Mouse (Mus musculus) adrenal gland (tissue): ENCODE data around the gene Trank1.

Experiments used
- intact Hi-C: fragments of 180-260 bp; cut with DNase I; formaldehyde crosslinking; loops from one replicate; pipeline ENCODE4 v1.15.1; 2025

Trank1 gene

DNA sequence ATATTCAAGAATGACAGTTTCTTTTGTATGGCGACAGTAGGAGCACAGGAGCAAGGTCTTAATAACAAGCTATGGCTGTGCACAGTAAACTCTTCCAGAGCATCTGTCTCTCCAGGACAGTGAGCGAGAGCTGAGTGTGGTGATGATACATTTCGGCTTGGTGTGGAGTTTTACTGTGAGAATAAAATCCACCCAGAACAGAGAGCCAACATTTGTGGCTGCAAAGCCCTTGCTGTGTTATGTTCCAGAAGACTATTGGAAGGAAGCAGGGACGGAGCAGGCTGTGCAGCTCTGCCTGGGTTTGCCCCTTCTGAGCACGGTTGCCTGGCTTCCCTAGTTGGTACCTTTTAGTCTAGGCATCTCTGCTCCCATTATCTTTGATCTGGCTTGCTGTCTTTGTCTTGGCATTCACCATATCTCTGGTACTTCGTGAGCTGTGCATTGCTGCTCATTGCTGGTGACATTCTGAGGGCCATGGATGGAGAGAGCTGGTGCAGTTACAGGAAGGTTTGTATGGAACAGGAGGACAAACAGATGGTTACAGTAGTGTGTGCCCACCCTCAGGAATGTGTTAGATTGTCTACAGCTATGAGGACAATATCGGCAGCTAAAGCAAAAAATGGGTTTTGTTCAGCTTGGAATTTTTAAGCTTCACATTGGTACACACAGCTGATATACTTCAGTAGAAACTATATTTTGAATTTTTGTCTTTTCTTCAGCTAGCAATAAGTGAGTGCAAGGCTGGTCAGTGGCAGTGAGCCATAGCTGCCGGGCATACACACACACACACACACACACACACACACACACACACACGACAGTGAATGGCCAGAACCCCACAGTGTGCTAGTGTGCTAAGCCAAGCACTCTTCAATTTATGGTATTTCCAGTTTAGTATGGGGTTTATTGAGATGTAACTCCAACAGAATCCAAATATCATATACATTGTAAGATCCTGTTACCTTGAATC lies 69.8 kb downstream of the Trank1 start:
- intact Hi-C loops: no loop called here

DNA sequence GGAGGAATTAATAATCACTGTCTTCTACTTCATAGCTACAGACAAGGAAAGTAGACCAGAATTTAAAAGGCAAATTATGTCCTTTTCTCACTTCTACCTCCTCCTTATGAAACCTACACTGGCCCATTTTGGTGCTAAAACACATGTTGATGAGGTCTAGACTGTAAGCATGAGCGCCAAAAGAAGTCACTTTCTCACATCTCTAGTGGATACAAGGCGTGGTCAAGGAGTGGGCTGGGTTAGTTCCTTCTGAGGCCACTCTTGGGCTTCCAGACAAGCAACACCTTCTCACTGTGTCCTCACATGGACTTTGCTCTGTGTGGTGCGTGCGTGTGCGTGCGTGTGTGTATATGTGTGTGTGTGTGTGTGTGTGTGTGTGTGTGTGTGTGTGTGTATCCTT lies 70.9 kb downstream of the Trank1 start:
- intact Hi-C loops: no loop called here

DNA sequence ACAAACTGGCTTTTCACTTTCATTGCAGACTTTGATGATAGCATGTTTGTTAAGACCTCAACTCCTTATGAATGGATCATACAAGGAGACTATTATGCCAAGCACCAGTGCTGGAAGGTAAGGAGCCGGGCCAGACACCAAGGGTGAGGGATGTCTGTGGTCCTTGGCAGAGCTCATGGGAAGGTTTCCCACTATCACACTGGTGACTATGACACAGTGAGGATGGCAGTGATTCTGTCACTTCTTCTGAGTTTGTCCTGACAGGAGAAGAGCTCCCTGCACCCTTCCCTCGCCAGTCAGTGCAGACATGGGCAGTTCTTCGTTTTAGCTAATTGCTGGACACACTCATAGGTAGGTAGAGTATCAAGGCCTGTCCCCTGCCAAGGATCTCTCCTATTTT lies 71.5 kb downstream of the Trank1 start:
- intact Hi-C loops: no loop called here

DNA sequence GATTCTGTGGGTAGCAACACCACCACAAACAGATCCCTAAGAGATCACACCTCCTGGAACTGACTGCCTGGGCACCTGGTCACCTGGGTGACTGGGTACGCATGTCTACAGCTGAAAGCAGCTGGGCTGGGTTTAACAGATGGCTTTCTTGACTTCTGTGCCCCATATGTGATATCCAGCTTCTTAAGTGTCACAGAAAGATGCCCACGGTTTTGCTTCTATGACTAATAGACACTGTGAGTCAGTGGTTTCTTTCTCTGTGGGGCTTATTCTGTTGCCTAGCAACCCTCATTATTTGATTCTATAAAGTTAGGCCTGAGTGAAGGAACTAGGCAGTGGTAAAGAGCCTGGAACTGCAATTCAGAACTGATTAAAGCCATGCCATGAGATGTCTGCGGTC lies 72.2 kb downstream of the Trank1 start:
- intact Hi-C loops: loop anchor here (1.0 kb wide), 1 partner anchor 20 kb away; no protein-coding TSS in a partner anchor

DNA sequence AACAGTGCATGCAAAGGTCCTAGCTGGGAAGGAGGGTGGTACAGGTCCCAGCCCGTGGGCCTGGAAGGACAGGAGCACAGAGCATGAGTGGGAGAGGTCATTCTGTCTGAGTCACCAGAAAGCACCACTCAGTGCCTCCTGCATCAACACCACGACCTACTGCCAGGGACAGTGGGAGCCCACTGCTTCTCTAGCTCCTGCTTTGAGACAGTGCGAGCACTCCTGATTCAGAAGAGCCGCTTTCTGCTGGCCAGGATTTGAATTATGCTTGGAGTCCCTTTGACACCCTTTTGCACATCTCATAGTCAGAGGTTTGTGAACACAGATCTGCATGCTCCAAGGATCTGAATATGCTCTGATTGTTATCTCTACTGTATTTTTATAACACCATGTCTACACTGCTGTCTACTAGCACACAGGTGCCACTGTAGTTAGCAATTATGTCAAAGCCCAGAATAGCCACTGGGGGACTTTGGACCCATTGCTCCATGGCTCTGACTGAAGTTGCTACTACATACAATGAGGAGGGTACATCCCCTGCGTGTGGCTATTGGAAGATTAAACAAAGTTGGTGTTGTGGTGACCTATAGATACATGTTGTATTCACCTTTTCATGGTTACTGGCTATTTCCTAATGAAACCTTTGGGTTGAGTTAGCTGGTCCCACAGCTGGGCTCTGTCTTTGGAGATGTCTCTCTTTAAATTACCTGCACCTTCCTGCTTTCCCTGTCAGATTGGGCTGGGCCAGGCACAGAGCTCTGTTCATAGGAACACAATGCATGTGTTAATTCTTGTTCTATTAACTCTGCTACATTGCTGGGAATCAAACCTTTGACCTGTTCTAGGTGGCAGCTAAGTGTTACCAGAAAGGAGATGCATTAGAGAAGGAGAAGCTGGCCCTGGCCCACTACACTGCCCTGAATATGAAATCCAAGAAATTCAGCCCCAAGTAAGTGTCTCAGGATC lies 74.3 kb downstream of the Trank1 start:
- intact Hi-C loops: no loop called here

DNA sequence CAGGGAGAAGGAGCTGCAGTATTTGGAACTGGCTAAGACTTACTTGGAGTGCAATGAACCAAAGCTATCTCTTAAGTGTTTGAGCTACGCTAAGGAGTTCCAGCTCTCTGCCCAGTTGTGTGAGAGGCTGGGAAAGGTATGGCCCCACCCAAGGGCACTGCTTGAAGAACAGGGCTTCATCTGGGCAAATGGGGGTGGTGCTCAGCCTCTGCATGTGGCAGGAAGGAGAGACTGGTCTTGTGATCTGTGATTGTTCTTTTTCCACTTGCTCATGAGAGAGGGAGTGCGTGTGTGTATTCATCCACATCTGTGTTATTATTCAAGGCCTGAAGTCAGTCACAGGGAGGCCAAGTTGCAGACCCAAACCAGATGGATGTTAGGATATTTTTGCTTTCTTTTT lies 75.0 kb downstream of the Trank1 start:
- intact Hi-C loops: no loop called here

DNA sequence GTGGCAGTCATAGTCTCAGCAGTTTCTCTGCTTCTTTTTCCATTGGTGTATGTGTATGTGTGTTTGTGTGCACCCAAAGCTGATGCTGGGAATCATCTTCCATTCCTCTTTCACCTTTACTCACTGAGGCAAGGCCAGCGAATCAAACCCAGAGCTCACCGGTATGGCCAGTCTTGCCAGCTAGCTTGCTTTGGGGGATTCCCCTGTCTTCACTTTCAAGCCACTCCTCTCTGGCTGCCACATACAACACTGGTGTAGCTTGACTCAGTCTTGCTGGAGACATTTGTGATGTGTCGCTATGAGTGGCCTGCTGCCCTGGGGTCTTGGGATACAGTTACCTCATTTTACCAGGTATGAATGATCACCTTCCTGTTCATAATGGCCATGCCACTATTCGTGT lies 76.0 kb downstream of the Trank1 start:
- intact Hi-C loops: no loop called here

DNA sequence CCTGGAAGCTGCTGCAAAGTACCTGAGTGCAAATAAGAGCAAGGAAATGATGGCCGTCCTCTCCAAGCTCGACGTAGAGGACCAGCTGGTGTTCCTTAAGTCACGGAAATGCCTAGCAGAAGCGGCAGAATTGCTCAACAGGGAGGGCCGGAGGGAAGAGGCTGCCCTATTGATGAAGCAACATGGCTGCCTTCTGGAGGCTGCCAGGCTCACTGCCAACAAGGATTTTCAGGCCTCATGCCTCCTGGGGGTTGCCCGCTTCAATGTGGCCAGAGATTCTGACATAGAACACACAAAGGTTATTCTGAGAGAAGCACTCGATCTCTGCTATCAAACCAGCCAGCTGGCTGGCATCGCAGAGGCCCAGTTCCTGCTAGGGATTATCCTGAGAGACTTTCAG lies 78.5 kb downstream of the Trank1 start:
- intact Hi-C loops: no loop called here

DNA sequence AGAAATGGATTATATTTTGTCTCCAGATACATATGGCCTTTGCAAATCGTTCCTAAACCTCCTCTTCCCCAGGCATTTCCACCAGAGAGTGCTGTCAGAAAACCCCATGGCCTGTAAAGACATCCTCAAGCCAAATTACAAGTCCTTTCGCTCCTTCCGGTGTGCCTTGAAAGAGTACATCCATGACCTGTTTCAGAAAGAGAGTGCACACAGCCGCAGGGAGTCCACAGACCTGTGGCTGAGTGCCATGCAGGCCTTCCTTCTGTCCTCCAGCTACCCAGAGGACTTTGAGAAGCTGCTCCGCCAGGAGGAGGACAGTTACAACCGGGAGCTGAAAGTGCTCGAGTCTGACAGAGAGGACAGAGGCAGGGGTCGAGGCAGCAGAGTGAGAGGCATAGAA lies 79.5 kb downstream of the Trank1 start:
- intact Hi-C loops: no loop called here

DNA sequence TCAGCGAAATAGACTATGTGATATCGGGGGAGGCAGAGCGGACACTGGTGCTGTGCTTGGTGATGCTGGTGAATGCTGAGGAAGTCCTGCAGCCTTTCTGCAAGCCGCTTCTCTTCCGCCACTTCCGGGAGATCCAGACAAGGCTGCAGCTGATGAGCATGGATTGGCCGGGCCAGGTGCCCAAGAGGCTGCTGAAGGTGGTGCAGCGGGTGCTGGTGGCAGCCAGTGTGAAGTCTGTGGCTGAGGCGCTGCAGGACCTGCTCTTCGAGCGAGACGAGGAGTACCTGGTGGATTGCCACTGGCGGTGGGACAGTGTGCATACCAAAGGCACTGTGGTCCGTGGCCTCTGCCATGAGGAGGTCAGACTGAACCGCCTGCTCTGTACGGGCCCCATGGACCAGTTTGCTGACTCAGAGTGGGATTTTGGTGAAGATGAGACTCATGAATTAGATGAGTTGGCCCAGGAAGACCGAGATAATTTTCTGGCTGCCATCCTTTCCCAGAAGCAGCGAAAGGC lies 80.4 kb downstream of the Trank1 start:
- intact Hi-C loops: no loop called here

DNA sequence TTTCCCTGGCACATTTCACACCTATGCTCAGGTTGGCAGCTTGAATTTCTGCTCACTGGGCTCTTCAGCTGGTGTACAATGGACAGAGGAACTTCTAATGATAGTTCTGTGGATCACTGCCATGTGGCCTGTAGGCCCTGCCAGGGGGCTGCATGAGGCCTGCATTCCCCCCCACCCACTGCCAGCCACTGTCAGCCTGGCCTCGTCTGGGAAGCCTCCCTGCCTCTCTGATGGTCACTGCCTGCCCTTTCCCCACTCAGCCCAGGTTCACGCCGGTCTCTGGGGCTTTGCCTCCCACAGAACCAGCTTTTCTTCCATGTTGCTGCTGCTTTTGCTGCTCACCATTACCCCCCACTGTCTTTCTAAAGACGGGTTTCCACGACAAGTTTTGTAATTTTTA lies 83.7 kb downstream of the Trank1 start:
- intact Hi-C loops: no loop called here

DNA sequence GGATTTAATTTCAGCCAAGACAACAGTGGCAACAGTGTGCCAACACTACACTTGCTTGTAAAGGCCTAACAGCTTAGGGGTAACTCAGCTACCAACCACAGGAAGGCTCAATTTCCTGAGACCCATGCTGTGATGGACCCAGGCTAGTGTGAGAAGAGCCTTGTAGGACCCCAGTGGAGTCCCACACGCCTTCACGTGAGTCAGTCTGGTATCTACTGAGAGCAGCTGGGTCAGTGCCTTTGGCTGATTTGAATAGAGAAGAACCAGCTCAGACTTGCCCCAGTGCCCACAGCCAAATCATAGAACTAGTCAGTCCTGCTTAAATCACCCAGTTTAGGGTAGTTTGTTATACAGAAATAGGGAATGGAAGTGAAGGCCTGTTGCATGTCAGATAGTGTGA lies 86.5 kb downstream of the Trank1 start:
- intact Hi-C loops: no loop called here

DNA sequence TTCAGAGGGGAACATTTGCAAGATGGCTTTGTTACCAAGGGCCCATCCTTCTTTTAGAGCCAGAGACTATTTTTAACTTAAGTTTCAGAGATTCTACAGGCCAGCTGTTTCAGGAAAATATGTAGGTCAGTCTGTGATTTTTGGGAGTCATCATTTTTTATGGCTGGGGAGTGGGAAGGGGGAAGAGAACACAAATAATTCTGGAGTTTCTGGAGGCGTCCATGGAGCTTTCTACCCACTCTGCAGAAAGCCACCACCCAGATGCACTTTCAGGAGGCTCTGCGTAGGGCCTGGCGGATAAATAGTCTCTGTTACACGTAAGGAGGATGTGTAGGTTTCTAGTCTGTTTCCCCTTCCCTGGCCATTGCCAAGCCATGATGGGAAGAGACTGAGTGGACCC lies 88.5 kb downstream of the Trank1 start:
- intact Hi-C loops: no loop called here

DNA sequence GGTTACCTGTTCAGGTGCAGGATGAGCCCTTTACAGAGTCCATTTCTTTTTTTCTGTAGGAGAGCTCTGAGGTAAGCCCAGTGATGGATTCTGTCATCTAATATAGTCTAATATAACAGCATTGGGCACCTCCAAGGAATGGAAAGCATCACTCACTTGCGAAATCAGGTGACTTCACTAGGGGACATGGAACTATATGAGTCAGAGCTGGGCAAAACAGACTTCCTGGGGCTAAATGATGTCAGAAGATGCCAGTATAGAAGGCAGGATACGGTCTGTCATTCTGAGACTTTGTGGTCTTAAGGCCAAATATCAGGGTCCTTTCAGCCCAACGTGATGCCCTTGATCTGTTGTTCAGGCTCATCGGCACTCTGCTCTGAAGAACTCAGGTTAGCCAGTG lies 91.6 kb downstream of the Trank1 start:
- intact Hi-C loops: no loop called here

DNA sequence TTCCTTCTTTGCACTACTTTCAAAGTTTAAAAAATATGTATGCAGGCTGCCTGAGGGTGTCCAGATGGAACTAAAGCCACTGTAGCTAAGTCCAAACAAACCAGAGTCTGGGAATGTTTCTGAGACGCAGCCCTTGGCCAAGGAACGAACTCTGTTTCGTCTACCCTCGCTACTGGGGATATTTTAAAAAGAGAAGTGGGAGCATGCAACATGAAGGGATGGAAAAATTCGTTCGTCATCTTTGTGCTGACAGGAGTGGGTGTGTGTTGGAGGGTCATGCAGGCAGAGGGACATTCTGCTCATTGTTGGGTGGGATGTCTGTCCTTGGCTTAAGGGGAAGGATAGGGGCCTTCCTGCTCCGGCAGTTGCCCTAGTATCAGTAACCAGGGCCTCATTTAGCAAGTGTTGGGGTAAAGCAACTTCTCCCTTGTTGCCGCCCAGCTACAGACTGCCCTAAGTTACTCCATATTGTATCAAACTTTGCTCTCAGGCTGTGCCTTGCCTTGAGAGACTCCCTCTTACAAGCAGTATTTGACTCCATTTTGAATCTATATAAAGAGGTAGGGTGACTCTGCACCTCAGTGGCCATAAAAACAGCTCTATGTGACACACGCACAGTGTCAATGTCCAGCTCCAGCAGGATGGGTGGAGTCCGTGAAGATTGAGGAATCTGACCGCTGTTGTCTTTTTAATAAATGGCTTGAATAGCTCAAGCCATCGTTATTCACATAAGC lies 93.0 kb downstream of the Trank1 start:
- intact Hi-C loops: no loop called here

DNA sequence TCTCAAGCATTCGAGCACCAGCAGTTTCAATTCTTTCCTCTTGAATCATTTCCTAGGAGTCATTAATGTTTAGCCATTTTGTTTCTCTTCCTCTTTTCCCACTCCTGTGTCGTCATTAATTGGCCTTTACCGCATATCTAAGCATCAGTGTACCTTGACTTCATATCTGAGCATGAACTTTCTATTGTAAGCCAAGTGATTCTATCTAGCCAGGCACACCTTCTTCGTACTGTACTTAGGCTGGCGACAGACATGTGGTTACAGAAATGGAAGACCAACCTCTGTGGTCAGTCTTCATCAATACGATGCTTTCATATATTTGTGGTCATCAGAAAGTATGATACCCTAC lies 93.5 kb downstream of the Trank1 start:
- intact Hi-C loops: no loop called here

DNA sequence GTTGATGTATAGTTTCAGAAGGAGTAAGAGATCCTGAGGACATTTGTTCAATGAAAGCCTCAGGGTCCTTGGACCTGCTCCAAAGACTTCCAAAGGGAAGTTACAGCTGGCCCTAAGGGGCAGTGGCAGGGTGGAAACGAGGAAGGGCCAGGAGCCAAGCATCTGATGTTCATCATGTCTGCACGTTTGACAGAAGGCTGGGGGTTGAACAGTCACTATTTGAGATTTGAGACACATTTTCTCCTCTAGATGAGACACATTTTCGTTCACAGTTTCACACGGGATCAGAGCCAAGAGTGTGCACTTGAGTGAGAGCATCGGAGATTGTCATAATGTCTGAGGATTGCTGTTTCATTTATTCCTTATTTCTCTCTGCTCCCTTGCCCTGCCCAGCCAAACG lies 96.5 kb downstream of the Trank1 start:
- intact Hi-C loops: no loop called here

DNA sequence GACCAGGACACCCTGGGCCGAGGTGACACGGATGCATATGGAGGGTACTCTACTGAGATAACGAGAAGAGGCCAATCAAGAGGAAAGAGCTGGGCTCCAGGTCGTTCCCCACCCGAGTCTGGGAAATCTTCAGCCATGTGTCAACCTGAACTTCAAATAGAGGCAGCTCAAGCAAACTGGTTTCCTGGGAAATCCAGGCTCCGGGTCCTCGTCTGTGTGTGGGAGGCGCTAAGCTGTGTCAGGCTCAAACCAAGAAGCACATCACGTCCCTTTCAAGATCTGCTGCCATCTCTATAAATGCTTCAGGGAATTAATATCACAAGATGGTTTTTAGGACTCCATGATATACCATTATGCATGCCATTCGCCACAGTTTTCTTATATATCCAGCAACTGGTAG lies 96.9 kb downstream of the Trank1 start:
- intact Hi-C loops: no loop called here

DNA sequence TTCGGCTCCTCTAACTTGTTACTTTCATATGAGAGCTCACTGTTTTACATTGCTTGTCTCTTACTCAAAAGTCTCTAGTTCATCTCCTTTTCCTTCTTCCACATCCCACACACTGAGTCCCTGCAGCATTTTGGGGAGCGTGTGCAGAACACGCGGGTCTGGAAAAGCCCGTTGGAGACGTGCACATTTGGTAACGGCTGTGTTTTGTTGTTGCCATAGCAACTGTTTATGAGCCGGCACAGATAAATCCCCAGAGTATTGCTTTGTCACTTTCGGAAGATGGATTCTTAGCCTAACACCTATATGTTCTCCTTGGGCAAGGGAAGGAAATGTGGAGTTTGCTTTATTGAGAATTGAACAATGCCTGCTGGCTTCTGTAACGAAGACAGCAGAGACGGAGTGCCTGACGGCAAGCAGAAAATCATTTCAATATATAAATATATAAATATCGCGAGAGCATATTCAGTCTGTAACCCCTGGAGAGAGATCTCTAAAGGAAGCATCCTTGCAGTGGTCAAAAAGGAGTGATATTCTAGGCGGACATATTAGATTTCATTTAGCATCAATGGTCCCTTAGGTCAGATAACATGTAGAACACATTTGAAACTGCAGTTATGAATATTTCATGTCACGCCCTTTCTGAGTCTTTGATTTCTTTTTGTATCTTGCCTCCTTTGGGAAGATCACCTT lies 101.1 kb downstream of the Trank1 start:
- intact Hi-C loops: no loop called here

DNA sequence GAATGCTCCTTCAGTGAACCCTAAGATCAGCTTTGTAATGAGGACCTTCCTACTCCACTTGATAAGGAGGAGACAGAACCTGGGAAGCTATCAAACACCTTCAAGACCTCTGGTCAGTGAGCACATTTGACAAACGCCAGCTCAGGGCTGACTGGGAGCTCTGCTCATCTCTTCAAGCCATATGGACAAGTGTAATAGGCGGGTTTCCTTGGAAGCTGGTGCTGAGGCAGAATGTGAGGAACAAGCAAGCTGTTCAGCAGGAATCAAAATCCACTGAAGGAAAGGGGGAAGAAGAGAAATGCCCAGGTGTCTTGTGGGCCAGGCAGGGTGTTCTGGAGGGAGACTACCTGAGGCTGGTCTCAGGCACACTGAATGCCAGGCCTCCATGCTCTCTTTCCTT lies 110.3 kb downstream of the Trank1 start:
- intact Hi-C loops: no loop called here

DNA sequence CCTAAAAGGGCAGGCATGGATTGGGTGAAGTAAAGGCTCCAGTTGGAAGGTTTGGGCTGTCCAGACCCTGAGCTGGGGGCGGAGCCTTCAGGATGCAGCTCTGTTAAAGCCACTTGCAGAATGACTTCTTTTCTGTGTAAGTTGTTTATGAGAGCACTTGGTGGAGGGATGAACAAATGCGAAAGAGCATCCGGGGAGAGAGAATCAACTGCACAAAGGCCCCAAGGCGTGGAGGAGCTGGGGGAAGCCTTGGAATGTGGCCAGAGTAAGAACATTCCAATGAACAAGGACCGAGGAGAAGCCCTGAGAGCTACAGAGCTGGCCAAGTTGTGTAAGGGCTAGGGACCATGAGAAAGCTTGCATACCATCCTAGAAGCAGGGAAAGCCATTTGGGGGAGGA lies 111.0 kb downstream of the Trank1 start:
- intact Hi-C loops: no loop called here
